Mouse (Mus musculus) embryonic facial prominence, embryonic 11.5 days (tissue): ENCODE data around the gene Sgta. TPM values are rescaled to one million over a fixed set of nuclear protein-coding genes. Genes with fewer than 3 reads are reported as not detected.
"Not testable (repeated sequence)": the region's sequence is repeated elsewhere in the genome, so short reads cannot be mapped to it uniquely, and the experiment has no call there.

Experiments used
- ATAC-seq: fragments of 200-750 bp; cut with Nextera tagmentation; replicated peaks from 2 replicates; pipeline ENCODE4 v1.8.0; 2017; ENCODE audit warnings: low read depth; ENCODE audit not compliant: insufficient number of reproducible peaks, low FRiP score, low TSS enrichment
- DNase-seq: peaks from one replicate; pipeline ENCODE4 v3.0.0-alpha.2; 2015; ENCODE audit warnings: low spot score
- H3K27ac ChIP-seq: fragments of 300-500 bp; sonication (generic); replicated peaks from 2 replicates; pipeline ENCODE4 v1.5.1; 2014; ENCODE audit warnings: mild to moderate bottlenecking, low read depth, low read length, control low read depth
- H3K27me3 ChIP-seq: fragments of 300-500 bp; sonication (generic); 2 replicates; pipeline ENCODE4 v1.6.1; 2014; ENCODE audit warnings: mild to moderate bottlenecking, low read length, moderate library complexity, mixed read lengths; ENCODE audit not compliant: control insufficient read depth, insufficient read depth
- H3K36me3 ChIP-seq: fragments of 300-500 bp; sonication (generic); replicated peaks from 2 replicates; pipeline ENCODE4 v1.6.1; 2014; ENCODE audit warnings: low read depth, mild to moderate bottlenecking, low read length, moderate library complexity, mixed read lengths; ENCODE audit not compliant: control insufficient read depth, insufficient read depth
- H3K4me1 ChIP-seq: fragments of 300-500 bp; sonication (generic); 2 replicates; pipeline ENCODE4 v1.6.1; 2014; ENCODE audit warnings: low read length, mixed read lengths; ENCODE audit not compliant: control insufficient read depth, insufficient read depth
- H3K4me2 ChIP-seq: fragments of 300-500 bp; sonication (generic); 2 replicates; pipeline ENCODE4 v1.6.1; 2014; ENCODE audit warnings: low read depth, mild to moderate bottlenecking, control low read depth, low read length, moderate library complexity
- H3K4me3 ChIP-seq: fragments of 300-500 bp; sonication (generic); 2 replicates; pipeline ENCODE4 v1.5.1; 2014; ENCODE audit warnings: low read depth, low read length, control low read depth
- H3K9ac ChIP-seq: fragments of 300-500 bp; sonication (generic); replicated peaks from 2 replicates; pipeline ENCODE4 v1.6.1; 2014; ENCODE audit warnings: mild to moderate bottlenecking, control low read depth, low read length
- H3K9me3 ChIP-seq: fragments of 300-500 bp; sonication (generic); replicated peaks from 2 replicates; pipeline ENCODE4 v1.6.1; 2016; ENCODE audit warnings: mild to moderate bottlenecking, low read length, inconsistent platforms, mixed read lengths; ENCODE audit not compliant: control insufficient read depth
- WGBS: fragments of 180-500 bp; shearing (Covaris S2); extraction: QIAGEN DNeasy Blood & Tissue Kit; methylation state at CpG from one replicate; pipeline ENCODE4 v1.1.7; 2014; 5-methylcytosine and 5-hydroxymethylcytosine counted together
- polyA plus RNA-seq: library from polyadenylated mRNA; unstranded; fragments of >200 nt; fragmentation: Nextera tagmentation; extraction: Ambion mirVana; gene quantifications from 2 replicates; pipeline ENCODE4 v1.2.1, GENCODE M21; 2014

Sgta gene
- polyA plus RNA-seq, 1 experiment from 2014 or later, result 193 TPM

DNA sequence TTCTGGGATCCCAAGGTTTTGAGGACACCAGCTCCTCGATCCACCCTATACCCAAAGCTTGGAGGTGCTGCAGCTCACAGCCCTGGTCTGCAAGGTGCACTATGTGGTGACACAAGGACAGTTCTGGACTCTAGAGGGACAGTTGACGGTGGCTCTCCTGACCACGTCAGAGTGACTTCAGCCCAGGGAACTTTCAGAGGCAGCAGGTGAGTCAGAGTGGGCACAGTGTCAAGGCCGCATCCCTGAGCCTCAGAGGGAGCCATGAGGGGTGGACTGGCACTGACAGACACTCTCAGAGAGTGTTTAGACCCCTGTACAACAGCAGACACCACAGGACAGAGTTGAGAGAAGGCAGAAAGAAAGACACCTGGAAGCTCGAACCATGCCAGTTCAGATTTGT lies 7.4 kb downstream of the Sgta start:
- Histone ChIP-seq H3K27ac (no peak overlapping the region), H3K36me3 (peaks cover 34% of the 10 kb centered on the region), H3K4me2 (no peak overlapping the region), H3K27me3 (no peaks in the 10 kb centered on the region), H3K4me3 (no peak overlapping the region), H3K9ac (no peak overlapping the region), H3K9me3 (no peaks in the 10 kb centered on the region), H3K4me1 (no peaks in the 10 kb centered on the region)
- DNase-seq (no peak), ATAC-seq (no peak)
- WGBS, result 90% methylated on average over 5 of the region's 5 CpGs

DNA sequence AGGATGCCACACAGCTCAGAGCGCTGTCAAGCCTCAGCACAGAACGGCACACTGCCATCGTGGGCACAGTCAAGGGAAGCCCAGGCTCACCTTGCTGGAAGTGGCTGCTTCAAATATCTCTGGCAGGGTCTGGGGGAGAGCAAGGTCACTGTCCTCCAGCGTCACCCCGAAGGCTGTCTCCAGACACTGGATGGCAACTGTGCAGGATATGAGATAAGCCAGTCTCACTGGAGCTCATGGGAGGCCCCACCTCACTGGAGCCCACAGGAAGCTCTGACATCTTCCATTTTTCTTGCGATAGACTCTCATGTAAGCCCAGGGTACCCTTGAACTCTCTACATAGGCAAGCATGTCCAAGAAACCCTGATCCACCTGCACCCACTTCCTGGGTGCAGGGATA lies 8.8 kb downstream of the Sgta start:
- 94% methylated on average over 6 of the region's 6 CpGs for WGBS
- H3K4me3 ChIP-seq, result no peak overlapping the region
- no peaks in the 10 kb centered on the region for H3K4me1 ChIP-seq
- H3K27me3 ChIP-seq, result no peaks in the 10 kb centered on the region
- ATAC-seq (no peak), DNase-seq (no peak)
- H3K27ac ChIP-seq, result no peak overlapping the region
- no peaks in the 10 kb centered on the region for H3K9me3 ChIP-seq
- H3K4me2 ChIP-seq, result no peak overlapping the region
- H3K36me3 ChIP-seq, result peaks cover 38% of the 10 kb centered on the region
- H3K9ac ChIP-seq, result no peak overlapping the region

DNA sequence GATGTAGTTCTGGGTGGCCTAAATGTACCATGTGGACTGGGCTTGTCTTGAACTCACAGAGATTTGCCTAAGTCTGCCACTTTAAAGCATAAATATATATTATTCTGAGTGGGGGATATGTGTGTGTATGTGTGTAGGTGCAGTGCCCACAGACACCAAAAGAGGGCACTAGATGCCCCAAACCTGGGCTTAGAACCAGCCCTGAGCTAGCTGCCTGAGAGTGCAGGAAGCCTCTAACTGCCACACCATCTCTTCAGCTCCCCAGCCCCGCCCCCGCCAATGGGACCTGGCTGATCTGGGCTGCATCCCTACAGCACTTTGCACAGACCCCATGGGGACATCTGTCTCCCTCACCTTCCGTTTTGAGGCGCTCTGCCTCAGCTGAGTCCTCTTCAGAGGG lies 9.3 kb downstream of the Sgta start:
- WGBS, result 86% methylated on average over 4 of the region's 4 CpGs
- no peaks in the 10 kb centered on the region for H3K27me3 ChIP-seq
- peaks cover 42% of the 10 kb centered on the region for H3K36me3 ChIP-seq
- no peak overlapping the region for H3K27ac ChIP-seq
- H3K4me2 ChIP-seq, result no peak overlapping the region
- no peaks in the 10 kb centered on the region for H3K4me1 ChIP-seq
- no peak overlapping the region for H3K4me3 ChIP-seq
- DNase-seq, result peak; percentile 41
- no peak for ATAC-seq
- H3K9me3 ChIP-seq, result no peaks in the 10 kb centered on the region
- H3K9ac ChIP-seq, result no peak overlapping the region

DNA sequence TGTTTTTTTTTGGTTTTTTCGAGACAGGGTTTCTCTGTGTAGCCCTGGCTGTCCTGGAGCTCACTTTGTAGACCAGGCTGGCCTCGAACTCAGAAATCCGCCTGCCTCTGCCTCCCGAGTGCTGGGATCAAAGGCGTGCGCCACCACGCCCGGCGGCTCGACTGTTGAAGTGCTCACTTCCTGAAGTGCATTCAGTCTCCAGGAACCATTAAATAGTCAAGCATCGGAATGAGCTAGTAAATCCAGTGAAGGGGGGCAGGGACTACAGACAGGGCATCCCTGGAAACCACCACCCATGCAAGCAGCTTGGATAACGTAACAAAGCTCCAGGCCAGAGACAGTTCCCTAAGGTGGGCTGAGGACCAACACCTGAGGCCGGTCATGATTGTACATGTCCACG lies 14.7 kb downstream of the Sgta start:
- H3K36me3 ChIP-seq, result peaks cover 37% of the 10 kb centered on the region
- not testable (repeated sequence) for H3K4me1 ChIP-seq, H3K9me3 ChIP-seq, H3K9ac ChIP-seq, H3K4me2 ChIP-seq, H3K4me3 ChIP-seq, DNase-seq, H3K27ac ChIP-seq, H3K27me3 ChIP-seq, ATAC-seq
- 93% methylated on average over 13 of the region's 14 CpGs for WGBS

DNA sequence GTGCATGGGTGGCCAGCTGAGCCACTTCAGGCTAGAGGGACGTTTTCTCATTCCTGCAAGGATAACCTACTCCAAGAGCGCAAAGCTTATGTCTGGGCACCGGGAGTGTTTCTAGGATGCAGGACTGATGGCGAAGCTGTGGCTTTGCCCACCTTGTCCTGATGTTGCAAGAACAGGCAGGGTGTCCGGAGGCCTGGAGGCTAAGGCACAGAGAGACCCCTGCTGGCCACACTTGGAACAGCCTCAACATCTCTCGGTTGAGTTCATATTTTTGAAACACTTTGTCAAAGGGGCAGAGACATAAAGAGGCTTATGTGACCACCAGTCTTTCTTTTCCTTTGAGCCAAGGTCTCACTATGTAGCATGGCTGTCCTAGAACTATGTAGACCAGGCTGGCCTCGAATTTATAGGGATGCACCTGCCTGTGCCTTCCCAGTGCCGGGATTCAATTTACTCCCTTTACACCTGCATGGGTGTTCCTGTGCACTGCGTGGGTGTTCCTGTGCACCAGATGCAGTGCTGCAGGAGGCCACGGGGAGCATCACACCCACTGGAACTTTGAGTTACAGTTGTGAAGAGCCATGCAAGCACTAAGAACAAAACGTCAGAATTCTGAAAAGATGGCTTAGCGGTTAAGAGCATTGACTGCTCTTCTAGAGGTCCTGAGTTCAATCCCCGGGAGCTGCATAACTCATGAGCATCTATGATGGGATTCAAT lies 18.4 kb downstream of the Sgta start:
- H3K4me3 ChIP-seq, result no peak overlapping the region
- 32% methylated on average over 13 of the region's 13 CpGs for WGBS
- DNase-seq, result peak; percentile 76

DNA sequence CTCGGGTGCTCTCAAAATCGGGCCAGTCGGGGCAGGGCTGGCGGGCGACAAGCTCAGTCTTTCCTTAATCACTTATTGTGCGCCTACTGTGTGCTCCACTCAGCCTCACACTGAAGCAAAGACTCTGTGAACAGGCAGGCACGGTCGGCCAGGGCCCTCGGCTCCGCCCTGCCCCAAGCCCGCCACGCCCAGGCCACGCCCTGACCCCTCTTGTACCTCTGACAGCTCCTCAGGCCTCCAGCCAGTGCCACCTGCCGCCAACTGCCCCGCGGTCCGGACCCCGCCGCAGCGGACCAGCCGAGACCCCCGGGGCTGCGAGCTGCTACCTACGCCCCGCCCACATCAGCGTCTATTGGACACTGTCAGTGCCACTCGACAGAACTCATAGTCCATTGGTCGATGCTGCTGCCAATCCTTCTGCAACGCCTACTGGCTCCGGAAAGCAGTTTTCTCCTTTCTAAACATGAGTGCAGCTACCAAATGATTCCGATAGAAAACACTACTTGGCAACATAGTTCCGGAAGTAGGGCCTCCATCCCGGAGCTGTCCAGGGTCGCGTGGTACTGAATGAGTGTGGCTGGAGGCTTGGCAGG lies 22.9 kb downstream of the Sgta start, which contains the start of gene Slc39a3:
TSS of gene Slc39a3 (minus strand) at position 439 of the 593 bp plus-strand sequence.
- peak; percentile 100 for DNase-seq
- Histone ChIP-seq H3K4me2 (peak within 1 kb of the TSS; percentile 62), H3K9ac (peak within 1 kb of the TSS; percentile 60), H3K9me3 (no peaks in the 10 kb centered on the region), H3K4me1 (no peaks in the 10 kb centered on the region), H3K27me3 (no peaks in the 10 kb centered on the region), H3K4me3 (peak within 1 kb of the TSS; percentile 71), H3K36me3 (no peaks in the 10 kb centered on the region), H3K27ac (no peak within 1 kb of the TSS)
- 1% methylated on average over 35 of the region's 35 CpGs for WGBS
- peak; percentile 99 for ATAC-seq

More for the DNA sequence above, 18.4 kb downstream of the Sgta start:
- Histone ChIP-seq H3K9ac (no peak overlapping the region), H3K27me3 (no peaks in the 10 kb centered on the region), H3K4me2 (no peak overlapping the region), H3K4me1 (no peaks in the 10 kb centered on the region), H3K36me3 (peaks cover 11% of the 10 kb centered on the region), H3K27ac (no peak overlapping the region), H3K9me3 (no peaks in the 10 kb centered on the region)
- no peak for ATAC-seq

DNA sequence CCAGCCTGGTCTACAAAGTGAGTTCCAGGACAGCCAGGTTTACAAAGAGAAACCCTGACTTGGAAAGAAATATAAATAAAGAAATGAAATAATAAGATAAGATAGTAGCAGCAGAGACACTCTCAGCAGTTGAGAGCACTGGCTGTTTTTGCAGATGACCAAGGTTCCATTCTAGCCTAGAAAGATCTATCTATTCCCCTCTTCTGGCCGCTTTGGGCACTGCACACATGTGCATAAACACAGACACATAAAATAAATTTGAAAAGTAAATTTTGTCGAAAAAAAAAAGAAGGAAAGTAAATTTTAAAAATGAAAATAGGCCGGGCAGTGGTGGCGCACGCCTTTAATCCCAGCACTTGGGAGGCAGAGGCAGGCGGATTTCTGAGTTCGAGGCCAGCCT lies 23.7 kb downstream of the Sgta start:
- no peaks in the 10 kb centered on the region for H3K36me3 ChIP-seq
- DNase-seq, result no peak
- no peaks in the 10 kb centered on the region for H3K27me3 ChIP-seq
- no peaks in the 10 kb centered on the region for H3K9me3 ChIP-seq
- no peak overlapping the region for H3K4me3 ChIP-seq
- ATAC-seq, result no peak
- H3K4me1 ChIP-seq, result no peaks in the 10 kb centered on the region
- no peak overlapping the region for H3K4me2 ChIP-seq
- no peak overlapping the region for H3K9ac ChIP-seq
- 77% methylated on average over 7 of the region's 7 CpGs for WGBS
- H3K27ac ChIP-seq, result no peak overlapping the region

DNA sequence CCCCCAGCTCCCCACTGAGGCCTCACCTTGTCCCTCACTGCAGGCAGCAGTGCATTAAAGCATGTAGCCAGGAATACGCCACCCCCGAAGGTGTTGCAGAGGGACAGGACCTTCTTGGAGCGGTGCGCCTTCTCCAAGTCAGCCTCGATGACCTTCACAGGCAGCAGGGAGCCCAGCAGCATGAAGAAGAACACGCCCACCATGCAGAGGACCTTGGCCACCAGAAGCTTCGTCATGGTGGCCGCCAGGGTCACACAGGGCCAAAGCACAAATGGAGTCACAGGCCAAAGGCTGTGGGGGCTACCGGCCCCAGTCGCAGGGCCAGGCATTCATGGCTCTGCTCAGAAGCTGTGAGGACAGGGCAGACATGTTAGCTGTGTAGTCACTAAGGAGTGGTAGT lies 26.4 kb downstream of the Sgta start:
- no peak overlapping the region for H3K9ac ChIP-seq
- no peaks in the 10 kb centered on the region; the same call in 1 of the 2 replicates for H3K36me3 ChIP-seq
- H3K4me1 ChIP-seq, result no peaks in the 10 kb centered on the region
- no peak overlapping the region for H3K27ac ChIP-seq
- no peak overlapping the region for H3K4me2 ChIP-seq
- H3K9me3 ChIP-seq, result no peaks in the 10 kb centered on the region
- H3K4me3 ChIP-seq, result no peak overlapping the region
- H3K27me3 ChIP-seq, result no peaks in the 10 kb centered on the region
- ATAC-seq (no peak), DNase-seq (no peak)
- 86% methylated on average over 10 of the region's 10 CpGs for WGBS
